Mouse (Mus musculus): Measurements from ENCODE around the gene Arsg. TPM values are rescaled to one million over a fixed set of nuclear protein-coding genes. Genes with fewer than 3 reads are reported as not detected.

The Arsg gene
- total and polyA plus RNA-seq, 2 experiments from 2014 or later, result 6.0 to 6.6 TPM

GRCm38 (mm10) chr11:109505823-109506222 lies 32.6 kb downstream of the Arsg start:
- Histone ChIP-seq H3K27me3 (ENCODE audit: insufficient read depth, low read length) (no peaks in the 10 kb centered on the region), H3K4me1 (ENCODE audit: insufficient read depth, low read length) (0 out of 2 replicates have a peak, but pooled peaks cover 5% of the 10 kb centered on the region), H3K9ac (replicated peaks; ENCODE audit: low read length, poor library complexity, severe bottlenecking) (no peak overlapping the region), H3K36me3 (ENCODE audit: insufficient read depth, low read length) (no peaks in the 10 kb centered on the region), H3K4me3 (ENCODE audit: low read depth, low read length) (no peak overlapping the region), H3K4me2 (ENCODE audit: low read depth, low read length, poor library complexity, severe bottlenecking) (no peak overlapping the region), H3K27ac (ENCODE audit: low read depth, low read length) (no peak overlapping the region), H3K9me3 (ENCODE audit: low read length) (no peaks in the 10 kb centered on the region)
- 88% methylated on average over 4 of the region's 4 CpGs for WGBS
- no peak for TF ChIP-seq CTCF (IDR thresholded peaks at IDR 0.05)
- DNase-seq (ENCODE audit: low spot score) (no peak), ATAC-seq (ENCODE audit: low FRiP score) (no peak)

- H3K27me3 ChIP-seq (ENCODE audit: insufficient read depth, low read length), result no peaks in the 10 kb centered on the region
- whole genome bisulfite sequencing, result 60% methylated on average over 3 of the region's 3 CpGs
- DNase-seq (ENCODE audit: low spot score) (no peak), ATAC-seq (ENCODE audit: low FRiP score) (no peak)
- H3K4me1 ChIP-seq (ENCODE audit: insufficient read depth, low read length), result 0 out of 2 replicates have a peak, but pooled peaks cover 5% of the 10 kb centered on the region
- no peaks in the 10 kb centered on the region for H3K36me3 ChIP-seq (ENCODE audit: insufficient read depth, low read length)
- H3K9ac ChIP-seq (replicated peaks; ENCODE audit: low read length, poor library complexity, severe bottlenecking), result no peak overlapping the region
- H3K9me3 ChIP-seq (ENCODE audit: low read length), result no peaks in the 10 kb centered on the region
- TF ChIP-seq CTCF (IDR thresholded peaks at IDR 0.05), result no peak
- no peak overlapping the region for H3K4me2 ChIP-seq (ENCODE audit: low read depth, low read length, poor library complexity, severe bottlenecking)
- H3K27ac ChIP-seq (ENCODE audit: low read depth, low read length), result no peak overlapping the region
- no peak overlapping the region for H3K4me3 ChIP-seq (ENCODE audit: low read depth, low read length)
These were observed 33.9 kb downstream of the Arsg start for GRCm38 (mm10) chr11:109507068-109507467.

- WGBS, result 85% methylated on average over 16 of the region's 16 CpGs
These were observed 40.0 kb downstream of the Arsg start for GRCm38 (mm10) chr11:109512995-109513675.

GRCm38 (mm10) chr11:109514064-109514612 lies 41.0 kb downstream of the Arsg start:
- Histone ChIP-seq H3K27me3 (ENCODE audit: insufficient read depth, low read length) (no peaks in the 10 kb centered on the region), H3K36me3 (ENCODE audit: insufficient read depth, low read length) (no peaks in the 10 kb centered on the region), H3K9me3 (ENCODE audit: low read length) (no peaks in the 10 kb centered on the region), H3K27ac (ENCODE audit: low read depth, low read length) (no peak overlapping the region), H3K4me2 (ENCODE audit: low read depth, low read length, poor library complexity, severe bottlenecking) (no peak overlapping the region), H3K4me3 (ENCODE audit: low read depth, low read length) (no peak overlapping the region), H3K4me1 (ENCODE audit: insufficient read depth, low read length) (no peaks in the 10 kb centered on the region), H3K9ac (replicated peaks; ENCODE audit: low read length, poor library complexity, severe bottlenecking) (no peak overlapping the region)
- DNase-seq (ENCODE audit: low spot score) (no peak), ATAC-seq (ENCODE audit: low FRiP score) (no peak)
- TF ChIP-seq CTCF (IDR thresholded peaks at IDR 0.05), result no peak
- WGBS, result 65% methylated on average over 3 of the region's 3 CpGs

More at GRCm38 (mm10) chr11:109512995-109513675, 40.0 kb downstream of the Arsg start:
- no peak for DNase-seq (ENCODE audit: low spot score)
- Histone ChIP-seq H3K9me3 (ENCODE audit: low read length) (no peaks in the 10 kb centered on the region), H3K4me3 (ENCODE audit: low read depth, low read length) (no peak overlapping the region), H3K27me3 (ENCODE audit: insufficient read depth, low read length) (no peaks in the 10 kb centered on the region), H3K9ac (replicated peaks; ENCODE audit: low read length, poor library complexity, severe bottlenecking) (no peak overlapping the region), H3K36me3 (ENCODE audit: insufficient read depth, low read length) (no peaks in the 10 kb centered on the region), H3K27ac (ENCODE audit: low read depth, low read length) (no peak overlapping the region), H3K4me2 (ENCODE audit: low read depth, low read length, poor library complexity, severe bottlenecking) (no peak overlapping the region), H3K4me1 (ENCODE audit: insufficient read depth, low read length) (no peaks in the 10 kb centered on the region)
- TF ChIP-seq CTCF (IDR thresholded peaks at IDR 0.05), result no peak
- no peak for ATAC-seq (ENCODE audit: low FRiP score)

DNA sequence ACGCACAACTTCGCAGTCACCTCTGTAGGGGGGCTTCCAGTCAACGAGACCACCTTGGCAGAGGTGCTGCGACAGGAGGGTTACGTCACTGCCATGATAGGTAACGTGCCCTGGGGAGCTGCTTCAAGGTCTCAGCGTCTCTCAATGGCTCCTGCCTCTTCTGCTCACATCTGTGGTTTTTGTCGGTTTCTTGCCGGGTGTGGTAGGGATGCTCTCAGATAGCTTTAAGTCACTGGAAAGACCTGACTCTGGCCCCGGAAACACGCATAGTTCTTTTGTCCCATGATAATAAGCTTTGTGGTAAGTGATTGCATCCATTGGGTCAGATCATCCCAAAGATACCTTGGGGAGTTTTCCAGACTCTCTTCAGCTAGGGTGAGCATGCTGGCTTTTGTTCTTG lies 44.2 kb downstream of the Arsg start:
- no peaks in the 10 kb centered on the region for H3K36me3 ChIP-seq (ENCODE audit: insufficient read depth, low read length)
- no peak for ATAC-seq (ENCODE audit: low FRiP score)
- 93% methylated on average over 11 of the region's 11 CpGs for WGBS

DNA sequence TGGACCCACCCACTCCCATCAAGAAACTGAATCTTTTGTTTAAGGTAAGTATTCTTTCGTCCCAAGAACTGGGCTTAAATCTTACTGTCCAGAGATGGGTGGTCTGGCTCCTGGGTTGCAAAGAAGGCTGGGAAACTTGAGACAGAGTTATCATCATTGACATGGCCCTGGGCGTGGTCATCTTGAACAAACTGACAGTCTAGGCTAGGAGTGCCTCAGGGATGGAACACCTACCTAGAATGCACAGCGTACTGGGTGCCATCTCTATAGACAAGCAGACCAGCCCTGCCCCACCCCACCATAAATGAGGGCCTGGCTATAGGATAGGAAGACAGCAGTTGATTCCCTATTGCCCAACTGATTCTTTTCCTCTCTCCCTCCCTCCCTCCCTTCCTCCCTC lies 44.6 kb downstream of the Arsg start:
- 87% methylated on average over 3 of the region's 3 CpGs for WGBS
- H3K9me3 ChIP-seq (ENCODE audit: low read length), result no peaks in the 10 kb centered on the region

More for the DNA sequence above, 44.2 kb downstream of the Arsg start:
- Histone ChIP-seq H3K4me3 (ENCODE audit: low read depth, low read length) (no peak overlapping the region), H3K9me3 (ENCODE audit: low read length) (no peaks in the 10 kb centered on the region), H3K9ac (replicated peaks; ENCODE audit: low read length, poor library complexity, severe bottlenecking) (no peak overlapping the region), H3K27me3 (ENCODE audit: insufficient read depth, low read length) (no peaks in the 10 kb centered on the region), H3K27ac (ENCODE audit: low read depth, low read length) (no peak overlapping the region), H3K4me2 (ENCODE audit: low read depth, low read length, poor library complexity, severe bottlenecking) (no peak overlapping the region), H3K4me1 (ENCODE audit: insufficient read depth, low read length) (peaks cover 3% of the 10 kb centered on the region; the same call in 1 of the 2 replicates)
- no peak for DNase-seq (ENCODE audit: low spot score)
- TF ChIP-seq CTCF (IDR thresholded peaks at IDR 0.05), result no peak

More for the DNA sequence above, 44.6 kb downstream of the Arsg start:
- Histone ChIP-seq H3K27me3 (ENCODE audit: insufficient read depth, low read length) (no peaks in the 10 kb centered on the region), H3K9ac (replicated peaks; ENCODE audit: low read length, poor library complexity, severe bottlenecking) (no peak overlapping the region), H3K4me1 (ENCODE audit: insufficient read depth, low read length) (peaks cover 3% of the 10 kb centered on the region; the same call in 1 of the 2 replicates), H3K36me3 (ENCODE audit: insufficient read depth, low read length) (no peaks in the 10 kb centered on the region), H3K4me2 (ENCODE audit: low read depth, low read length, poor library complexity, severe bottlenecking) (no peak overlapping the region), H3K4me3 (ENCODE audit: low read depth, low read length) (no peak overlapping the region), H3K27ac (ENCODE audit: low read depth, low read length) (no peak overlapping the region)
- TF ChIP-seq CTCF (IDR thresholded peaks at IDR 0.05), result no peak
- no peak for ATAC-seq (ENCODE audit: low FRiP score)
- DNase-seq (ENCODE audit: low spot score), result no peak
